Mouse (Mus musculus) liver (tissue): ENCODE data around the gene Tnfsf11.

Experiments
- DNase-seq: peaks from one replicate; pipeline ENCODE4 v3.0.0-alpha.2; 2020; ENCODE audit warnings: mixed read lengths

Tnfsf11 gene

GRCm38 (mm10) chr14:78307286-78308237, at the start of gene Tnfsf11:
Gene Tnfsf11, minus strand, starts transcription at chr14:78308043.
- no peak for DNase-seq

DNA sequence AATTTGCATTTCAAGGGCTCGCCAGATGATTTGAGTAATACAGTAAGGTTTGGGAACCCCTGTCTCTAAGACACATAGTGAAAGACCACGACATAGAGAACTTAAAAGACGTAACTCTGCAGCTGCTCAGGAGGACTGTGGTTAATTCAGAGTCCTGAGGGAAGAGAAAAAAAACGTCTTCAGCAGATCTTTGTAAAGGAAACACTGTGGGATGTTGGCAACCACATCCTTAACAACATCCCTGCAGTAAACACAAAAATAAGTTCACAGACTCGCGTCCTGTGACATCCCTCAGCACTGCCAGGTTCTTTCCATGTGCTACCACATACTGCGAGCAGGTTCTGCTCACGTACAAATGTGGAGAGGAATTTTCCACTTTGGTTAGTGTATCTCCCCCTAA, 48.9 kb upstream of the Tnfsf11 start:
- no peak for DNase-seq

- DNase-seq: no peak
These were observed 47.5 kb upstream of the Tnfsf11 start for GRCm38 (mm10) chr14:78355381-78355780.

DNA sequence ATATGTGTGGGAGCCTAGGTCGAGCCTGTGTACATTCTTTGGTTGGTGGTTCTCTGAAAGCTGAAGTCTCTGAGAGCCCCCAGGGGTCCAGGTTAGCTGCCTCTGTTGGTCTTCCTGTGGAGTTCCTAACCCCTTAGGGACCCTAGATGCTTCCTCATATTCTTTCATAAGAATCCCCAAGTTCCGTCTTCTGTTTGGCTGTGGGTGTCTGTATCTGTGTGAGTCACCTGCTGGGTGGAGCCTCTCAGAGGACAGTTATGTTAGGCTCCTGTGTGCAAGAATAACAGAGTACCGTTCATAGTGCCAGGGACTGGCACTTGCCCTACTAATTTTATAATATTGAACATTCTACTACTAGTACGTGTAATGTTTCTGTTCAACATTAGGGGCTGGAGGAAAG, 45.0 kb upstream of the Tnfsf11 start:
- DNase-seq: no peak

- no peak for DNase-seq
These were observed 43.7 kb upstream of the Tnfsf11 start for GRCm38 (mm10) chr14:78351544-78351943.

DNA sequence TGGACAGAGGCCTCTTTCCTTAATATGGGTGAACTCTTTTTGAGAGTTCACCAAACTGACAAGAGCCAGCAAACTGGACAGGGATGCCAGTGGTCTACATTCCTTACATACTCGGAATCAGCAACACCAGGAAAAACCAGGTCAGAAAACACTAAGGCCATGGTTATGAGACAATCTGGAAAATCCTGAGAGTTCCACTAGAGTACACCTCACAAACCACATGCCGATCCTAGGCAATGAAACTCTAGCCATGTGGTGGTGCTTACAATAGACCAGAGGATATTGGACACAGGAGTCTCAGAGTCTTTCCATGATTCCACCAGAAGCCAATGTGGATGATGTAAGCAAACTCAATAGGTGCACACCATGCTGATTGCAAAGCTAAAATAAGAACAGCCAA, 39.9 kb upstream of the Tnfsf11 start:
- DNase-seq: no peak

DNA sequence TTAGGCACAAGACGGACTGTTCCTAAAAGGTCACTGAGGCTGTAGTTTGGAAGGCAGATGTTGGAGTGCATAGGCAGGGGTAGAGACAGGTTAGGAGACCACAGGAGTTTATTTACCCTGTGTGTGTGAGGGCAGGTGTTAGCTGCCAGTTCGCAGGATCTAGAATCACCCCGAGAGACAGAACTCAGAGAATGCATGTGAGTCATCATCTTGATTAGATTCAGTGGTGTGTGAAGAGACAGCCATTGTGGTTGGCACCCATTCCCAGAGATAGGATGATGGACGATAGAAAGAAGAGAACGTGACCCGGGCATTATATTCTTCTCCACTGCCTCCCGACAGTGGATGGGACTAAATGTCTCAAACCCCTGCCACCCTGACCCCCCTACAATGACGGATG, 35.2 kb upstream of the Tnfsf11 start:
- no peak for DNase-seq

DNA sequence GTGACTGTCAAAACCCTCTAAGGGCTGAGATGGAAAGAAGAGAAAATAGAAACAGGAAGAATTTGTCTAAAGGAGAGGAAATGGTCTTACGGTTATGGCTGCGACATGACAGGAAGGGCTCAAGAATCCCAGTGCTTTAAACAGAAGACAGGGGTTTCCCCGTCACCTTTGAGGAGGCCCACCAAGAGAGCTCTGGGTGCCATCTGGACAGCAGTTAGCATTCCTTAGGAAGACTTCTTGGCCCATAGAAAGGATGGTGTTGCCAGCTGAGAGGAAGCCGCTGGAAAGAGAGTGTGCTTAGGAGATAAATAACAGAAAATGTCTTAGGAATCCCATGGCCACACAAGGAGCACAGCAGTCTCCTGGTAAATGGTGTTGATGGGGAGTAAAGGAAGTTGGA, 34.3 kb upstream of the Tnfsf11 start:
- DNase-seq: no peak

GRCm38 (mm10) chr14:78333341-78333740, 25.5 kb upstream of the Tnfsf11 start:
- no peak for DNase-seq

DNA sequence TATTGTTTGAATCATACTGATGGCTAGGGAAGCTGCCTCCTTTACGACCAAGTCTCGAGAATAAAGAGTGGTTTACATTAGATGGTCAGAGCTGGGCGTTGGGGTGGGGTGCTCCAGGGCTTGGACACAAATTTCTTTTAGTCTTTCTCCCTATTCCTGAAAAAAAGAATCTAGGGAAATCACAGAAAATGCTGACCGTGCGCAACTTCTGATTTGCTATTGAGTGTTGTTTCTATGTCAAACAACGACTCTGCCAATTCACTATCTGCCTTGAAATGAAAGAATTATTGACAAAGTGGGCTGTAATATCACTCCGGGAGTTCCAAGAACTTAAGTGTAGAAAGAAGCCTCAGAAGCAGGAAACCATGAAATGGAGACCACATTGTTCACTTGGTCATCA, 23.5 kb upstream of the Tnfsf11 start:
- DNase-seq: no peak

- DNase-seq: no peak
These were observed 22.9 kb upstream of the Tnfsf11 start for GRCm38 (mm10) chr14:78330576-78331300.

DNA sequence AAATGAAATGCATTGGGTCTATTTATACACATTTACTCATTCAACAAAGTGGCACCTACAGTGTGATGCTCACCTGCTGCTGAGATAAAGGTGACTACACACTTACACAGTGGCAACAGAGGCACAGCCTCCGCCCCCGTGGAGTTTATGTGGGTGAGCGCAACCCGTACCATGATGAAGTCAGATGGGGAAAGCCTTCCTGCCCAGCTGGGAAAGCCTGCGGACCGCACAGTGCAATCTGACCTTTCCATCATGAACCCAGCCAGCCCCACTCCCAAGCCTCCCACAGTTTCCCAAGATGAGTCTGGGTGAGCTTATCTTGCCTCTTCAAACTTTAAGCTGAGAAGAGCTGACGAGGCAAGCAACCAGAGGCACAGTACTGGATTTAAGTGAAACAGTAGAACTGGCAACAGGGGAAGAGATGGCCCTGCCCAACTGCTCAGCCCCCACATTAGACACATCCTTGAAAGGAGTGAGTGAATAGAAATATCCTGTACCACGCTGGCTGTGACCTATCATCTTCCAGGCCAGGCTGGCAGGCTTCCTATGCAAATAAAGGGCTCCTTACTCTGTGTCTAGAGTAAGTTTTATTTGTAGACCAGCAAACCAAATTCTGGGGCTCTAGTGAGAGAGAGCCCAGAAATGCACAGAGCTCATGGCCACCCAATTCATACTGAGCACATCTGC, 22.1 kb upstream of the Tnfsf11 start:
- DNase-seq: no peak

DNA sequence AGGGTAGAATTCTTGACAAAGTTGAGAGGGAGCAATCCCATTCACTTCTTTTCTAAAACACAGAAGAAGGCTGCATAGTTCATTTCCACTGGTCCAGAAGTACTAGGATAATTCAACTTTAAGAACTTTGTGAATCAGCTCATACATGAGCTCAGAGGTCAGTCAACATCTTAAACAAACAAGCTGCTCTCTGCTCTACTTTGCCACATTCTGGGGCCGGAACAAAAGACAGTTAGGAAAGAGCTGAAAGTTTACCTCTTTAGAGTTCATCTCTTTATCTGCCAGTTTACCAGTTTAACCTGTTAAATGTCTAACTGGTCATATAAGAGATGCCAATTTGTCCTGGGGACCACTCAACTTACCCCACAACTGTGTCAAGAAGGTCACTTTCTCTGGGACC, 15.5 kb upstream of the Tnfsf11 start:
- DNase-seq: no peak

DNA sequence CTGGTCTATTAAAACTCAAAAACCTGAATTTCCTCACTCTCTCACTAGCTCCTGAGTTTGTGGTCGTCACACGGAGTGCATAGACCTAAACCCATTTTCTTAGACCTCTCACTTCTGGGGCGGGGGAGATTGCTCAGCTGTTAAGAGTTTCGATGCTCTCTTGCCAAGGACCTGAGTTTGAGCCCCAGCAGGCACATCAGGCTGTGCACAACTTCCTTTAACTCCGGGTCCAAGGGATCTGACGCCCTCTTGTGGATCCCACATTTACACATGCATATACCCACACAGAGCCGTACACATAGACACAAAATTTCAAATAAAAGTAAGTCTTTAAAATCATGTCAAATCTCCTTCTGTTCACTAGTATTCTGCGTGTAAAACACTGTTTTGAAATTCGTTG, 15.1 kb upstream of the Tnfsf11 start:
- no peak for DNase-seq

GRCm38 (mm10) chr14:78320248-78320647, 12.4 kb upstream of the Tnfsf11 start:
- DNase-seq: no peak

DNA sequence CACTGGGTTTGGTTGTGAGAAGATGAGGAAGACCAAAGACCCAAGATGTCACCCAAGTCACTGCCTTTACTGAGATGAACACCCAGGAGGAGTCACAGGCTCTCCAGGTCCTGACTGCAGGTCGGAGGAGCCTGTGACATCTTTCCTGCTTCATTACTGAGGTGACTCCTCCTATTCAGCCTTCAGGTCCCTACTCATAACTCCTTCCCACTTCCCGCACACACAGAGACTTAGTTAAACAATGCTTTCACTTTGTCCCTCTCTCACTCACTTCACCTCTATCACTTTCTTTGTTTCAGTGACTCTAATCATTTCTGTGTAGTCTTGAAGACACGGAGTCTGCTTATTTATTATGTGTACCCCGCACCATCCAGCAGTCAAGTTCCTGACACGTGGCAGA, 11.7 kb upstream of the Tnfsf11 start:
- no peak for DNase-seq

- DNase-seq: no peak
These were observed 11.2 kb upstream of the Tnfsf11 start for GRCm38 (mm10) chr14:78319000-78319399.

GRCm38 (mm10) chr14:78317623-78318022, 9.8 kb upstream of the Tnfsf11 start:
- no peak for DNase-seq

DNA sequence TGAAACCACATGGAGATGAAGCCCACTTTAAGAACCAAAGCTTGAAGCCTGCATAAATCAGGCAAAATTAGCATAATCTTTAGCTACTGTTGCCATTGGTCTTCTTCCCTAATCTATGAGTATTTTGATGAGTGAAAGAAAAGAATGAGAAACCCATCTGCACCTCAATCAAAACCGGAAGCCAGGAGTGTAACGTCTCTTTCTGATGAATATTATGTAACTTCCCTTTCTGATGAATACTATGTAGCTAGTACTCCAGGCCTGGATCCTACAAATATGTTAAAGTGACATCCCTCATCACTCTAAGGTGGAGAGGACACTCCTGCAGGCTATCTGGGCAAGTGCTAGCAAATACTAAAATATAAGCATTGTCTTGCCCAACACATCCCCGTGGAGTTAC, 6.9 kb downstream of the Tnfsf11 start:
- no peak for DNase-seq

DNA sequence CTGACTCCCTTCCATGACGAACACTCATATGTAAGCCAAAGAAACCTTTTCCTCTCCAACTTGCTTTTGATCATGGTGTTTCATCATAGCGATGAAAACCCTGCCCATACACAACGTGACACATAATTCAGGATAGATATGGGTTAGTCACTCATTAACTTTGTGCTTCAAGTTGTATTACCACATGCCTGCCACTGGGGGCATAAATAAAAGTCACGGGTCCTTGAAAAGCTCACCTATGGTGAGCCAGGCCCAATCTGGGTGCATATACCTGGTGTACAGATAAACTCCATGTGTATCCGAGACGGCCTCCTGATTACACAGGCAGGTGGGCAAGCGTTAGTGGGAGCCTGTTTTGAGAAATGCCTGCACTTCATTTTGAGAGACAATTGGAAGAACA, 15.2 kb downstream of the Tnfsf11 start:
- no peak for DNase-seq

- no peak for DNase-seq
These were observed 17.8 kb downstream of the Tnfsf11 start for GRCm38 (mm10) chr14:78289912-78290523.

GRCm38 (mm10) chr14:78288903-78289302, 18.9 kb downstream of the Tnfsf11 start:
- no peak for DNase-seq
